Mouse (Mus musculus): Measurements from ENCODE around the gene A930018P22Rik. TPM values are rescaled to one million over a fixed set of nuclear protein-coding genes. Genes with fewer than 3 reads are reported as not detected.

Gene A930018P22Rik
- polyA plus RNA-seq (2015; fragmentation: Illumina TruSeq; extraction: RNeasy Lipid Tissue Mini Kit (QIAGEN cat#74804); ENCODE audit: low read depth, low replicate concordance) = not detected

GRCm38 (mm10) chr2:104122505-104123378, at the start of gene A930018P22Rik:
Gene A930018P22Rik (plus strand): TSS chr2:104122769.

GRCm38 (mm10) chr2:104095741-104096213, 26.8 kb upstream of the A930018P22Rik start, which contains the start of gene Cd59a:
Gene Cd59a (plus strand): TSS chr2:104095801.

Other genes with a start within 250 kb of the A930018P22Rik start
- 28.9 TPM for gene Lmo2, start 164.8 kb upstream of the A930018P22Rik start, polyA plus RNA-seq (2015; fragmentation: Illumina TruSeq; extraction: RNeasy Lipid Tissue Mini Kit (QIAGEN cat#74804); ENCODE audit: low read depth, low replicate concordance)
- gene Fbxo3, start 95.0 kb upstream of the A930018P22Rik start, polyA plus RNA-seq (2015; fragmentation: Illumina TruSeq; extraction: RNeasy Lipid Tissue Mini Kit (QIAGEN cat#74804); ENCODE audit: low read depth, low replicate concordance) = 65.7 TPM
- not detected for gene 4931422A03Rik, start 94.4 kb upstream of the A930018P22Rik start, polyA plus RNA-seq (2015; fragmentation: Illumina TruSeq; extraction: RNeasy Lipid Tissue Mini Kit (QIAGEN cat#74804); ENCODE audit: low read depth, low replicate concordance)
- gene Gm10912, start 56.9 kb upstream of the A930018P22Rik start, polyA plus RNA-seq (2015; fragmentation: Illumina TruSeq; extraction: RNeasy Lipid Tissue Mini Kit (QIAGEN cat#74804); ENCODE audit: low read depth, low replicate concordance) = 0.45 TPM
- gene Gm10799, start 54.2 kb upstream of the A930018P22Rik start, polyA plus RNA-seq (2015; fragmentation: Illumina TruSeq; extraction: RNeasy Lipid Tissue Mini Kit (QIAGEN cat#74804); ENCODE audit: low read depth, low replicate concordance) = not detected
- 4.8 TPM for gene Cd59b, start 52.9 kb upstream of the A930018P22Rik start, polyA plus RNA-seq (2015; fragmentation: Illumina TruSeq; extraction: RNeasy Lipid Tissue Mini Kit (QIAGEN cat#74804); ENCODE audit: low read depth, low replicate concordance)
- 12.8 TPM for gene Cd59a, start 27.0 kb upstream of the A930018P22Rik start, polyA plus RNA-seq (2015; fragmentation: Illumina TruSeq; extraction: RNeasy Lipid Tissue Mini Kit (QIAGEN cat#74804); ENCODE audit: low read depth, low replicate concordance)